Mouse (Mus musculus) megakaryocyte, embryonic 14.5 days (primary cell): Measurements from ENCODE around the gene Pum1. TPM values are rescaled to one million over a fixed set of nuclear protein-coding genes. Genes with fewer than 3 reads are reported as not detected.

Experiments
- H3K27me3 ChIP-seq: replicated peaks from 2 replicates; pipeline ENCODE3; 2012; ENCODE audit warnings: inconsistent platforms
- H3K36me3 ChIP-seq: replicated peaks from 2 replicates; pipeline ENCODE3; 2012; ENCODE audit warnings: low read length, inconsistent platforms, mixed read lengths
- H3K4me1 ChIP-seq: 2 replicates; pipeline ENCODE4 v1.6.1; 2012; ENCODE audit warnings: inconsistent platforms
- H3K4me3 ChIP-seq: replicated peaks from 2 replicates; pipeline ENCODE3; 2012; ENCODE audit warnings: moderate library complexity, mild to moderate bottlenecking, inconsistent platforms
- H3K9me3 ChIP-seq: 2 replicates; pipeline ENCODE4 v1.6.1; 2012; ENCODE audit warnings: inconsistent platforms
- FLI1 ChIP-seq: IDR thresholded peaks from 2 replicates; pipeline ENCODE4 v1.6.1; 2012; ENCODE audit warnings: low read length, inconsistent platforms, mixed read lengths
- GATA1 ChIP-seq: IDR thresholded peaks from 3 replicates; pipeline ENCODE4 v1.6.1; 2012; ENCODE audit warnings: mixed read lengths, low read length, inconsistent platforms, borderline replicate concordance
- polyA plus RNA-seq: library from polyadenylated mRNA; stranded (reverse); fragments of >175 nt; gene quantifications from 2 replicates; pipeline ENCODE4 v1.2.3, GENCODE M21; 2012; ENCODE audit warnings: low replicate concordance; ENCODE audit not compliant: insufficient read depth

Pum1 gene
- polyA plus RNA-seq, 1 experiment = 7.0 TPM

- H3K4me1 ChIP-seq = peaks cover 15% of the 10 kb centered on the region
- H3K4me3 ChIP-seq = no peak overlapping the region
- TF ChIP-seq GATA1 (no peak), FLI1 (no peak)
- H3K36me3 ChIP-seq = peaks cover 97% of the 10 kb centered on the region
- H3K9me3 ChIP-seq = no peaks in the 10 kb centered on the region
- no peaks in the 10 kb centered on the region for H3K27me3 ChIP-seq
Observed at GRCm38 (mm10) chr4:130754776-130755175, 91.7 kb downstream of the Pum1 start.

DNA sequence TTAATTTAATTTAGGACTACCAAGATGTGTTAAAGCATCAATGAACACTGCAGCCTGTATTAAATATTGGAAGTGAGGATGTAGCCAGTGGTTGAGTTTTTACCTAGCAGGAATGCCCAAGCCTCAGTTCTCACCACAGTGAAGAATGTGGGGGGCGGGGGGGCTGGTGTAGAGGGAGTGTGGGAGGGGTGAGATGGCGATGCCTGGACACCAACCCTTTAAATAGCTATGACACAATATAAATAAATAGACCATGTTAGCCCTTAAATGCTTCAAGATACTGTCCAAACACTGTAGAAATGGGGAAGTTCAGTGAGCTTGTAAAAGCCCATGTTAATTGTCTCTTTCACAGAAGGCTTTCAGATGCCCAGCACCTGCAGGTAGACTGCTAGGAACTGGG, 96.8 kb downstream of the Pum1 start:
- TF ChIP-seq FLI1 (no peak), GATA1 (no peak)
- H3K36me3 ChIP-seq = peaks cover 98% of the 10 kb centered on the region
- no peaks in the 10 kb centered on the region for H3K9me3 ChIP-seq
- H3K27me3 ChIP-seq = no peaks in the 10 kb centered on the region
- no peak overlapping the region for H3K4me3 ChIP-seq
- peaks cover 9% of the 10 kb centered on the region; the same call in 1 of the 2 replicates for H3K4me1 ChIP-seq

GRCm38 (mm10) chr4:130761809-130762208, 98.7 kb downstream of the Pum1 start:
- H3K9me3 ChIP-seq = no peaks in the 10 kb centered on the region
- H3K4me1 ChIP-seq = peaks cover 14% of the 10 kb centered on the region
- peaks cover 98% of the 10 kb centered on the region for H3K36me3 ChIP-seq
- no peak overlapping the region for H3K4me3 ChIP-seq
- no peak for TF ChIP-seq GATA1
- no peak for TF ChIP-seq FLI1
- H3K27me3 ChIP-seq = no peaks in the 10 kb centered on the region

GRCm38 (mm10) chr4:130765399-130766160, 102.5 kb downstream of the Pum1 start:
- peaks cover 97% of the 10 kb centered on the region for H3K36me3 ChIP-seq
- H3K4me3 ChIP-seq = no peak overlapping the region
- H3K27me3 ChIP-seq = no peaks in the 10 kb centered on the region
- peaks cover 9% of the 10 kb centered on the region for H3K4me1 ChIP-seq
- TF ChIP-seq GATA1 (no peak), FLI1 (no peak)
- H3K9me3 ChIP-seq = no peaks in the 10 kb centered on the region

DNA sequence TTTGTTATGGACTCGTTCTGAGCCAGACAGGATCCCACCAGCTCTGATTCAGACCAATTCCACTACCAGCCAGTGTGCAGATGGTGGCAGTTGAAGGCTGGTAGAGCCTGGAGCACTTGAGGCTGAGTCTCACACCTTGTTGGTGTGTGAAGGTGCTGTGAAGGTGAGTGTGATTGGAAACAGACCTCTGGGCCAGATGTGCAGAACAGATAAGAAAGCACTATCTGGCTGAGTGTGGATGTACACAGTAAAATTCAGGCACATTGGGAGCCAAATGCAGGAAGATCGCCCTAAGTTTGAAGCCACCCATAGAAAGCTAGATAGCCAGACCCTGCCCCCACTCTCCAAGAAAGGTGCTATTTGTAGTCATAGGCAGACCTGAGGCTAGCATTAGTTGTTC, 103.3 kb downstream of the Pum1 start:
- H3K36me3 ChIP-seq = peaks cover 97% of the 10 kb centered on the region
- TF ChIP-seq FLI1 (no peak), GATA1 (no peak)
- no peak overlapping the region for H3K4me3 ChIP-seq
- no peaks in the 10 kb centered on the region for H3K27me3 ChIP-seq
- H3K4me1 ChIP-seq = peaks cover 9% of the 10 kb centered on the region
- H3K9me3 ChIP-seq = no peaks in the 10 kb centered on the region

GRCm38 (mm10) chr4:130766926-130767325, 103.8 kb downstream of the Pum1 start:
- no peak overlapping the region for H3K4me3 ChIP-seq
- TF ChIP-seq GATA1 (no peak), FLI1 (no peak)
- H3K4me1 ChIP-seq = peaks cover 9% of the 10 kb centered on the region
- no peaks in the 10 kb centered on the region for H3K9me3 ChIP-seq
- no peaks in the 10 kb centered on the region for H3K27me3 ChIP-seq
- H3K36me3 ChIP-seq = peaks cover 97% of the 10 kb centered on the region

GRCm38 (mm10) chr4:130773899-130774298, 110.8 kb downstream of the Pum1 start:
- TF ChIP-seq GATA1 = no peak
- no peak for TF ChIP-seq FLI1
- H3K36me3 ChIP-seq = peaks cover 99% of the 10 kb centered on the region

GRCm38 (mm10) chr4:130774822-130775221, 111.7 kb downstream of the Pum1 start:
- H3K4me1 ChIP-seq = peaks cover 31% of the 10 kb centered on the region
- TF ChIP-seq GATA1 = no peak
- TF ChIP-seq FLI1 = no peak
- no peaks in the 10 kb centered on the region for H3K9me3 ChIP-seq
- H3K27me3 ChIP-seq = no peaks in the 10 kb centered on the region
- no peak overlapping the region for H3K4me3 ChIP-seq
- peaks cover 99% of the 10 kb centered on the region for H3K36me3 ChIP-seq

More at GRCm38 (mm10) chr4:130773899-130774298, 110.8 kb downstream of the Pum1 start:
- Histone ChIP-seq H3K27me3 (no peaks in the 10 kb centered on the region), H3K4me1 (peaks cover 31% of the 10 kb centered on the region), H3K9me3 (no peaks in the 10 kb centered on the region), H3K4me3 (no peak overlapping the region)

- Histone ChIP-seq H3K4me1 (peaks cover 31% of the 10 kb centered on the region), H3K36me3 (peaks cover 98% of the 10 kb centered on the region), H3K27me3 (no peaks in the 10 kb centered on the region), H3K4me3 (no peak overlapping the region), H3K9me3 (no peaks in the 10 kb centered on the region)
- TF ChIP-seq GATA1 = no peak
- TF ChIP-seq FLI1 = no peak
Observed at GRCm38 (mm10) chr4:130777647-130778046, 114.5 kb downstream of the Pum1 start.

GRCm38 (mm10) chr4:130779037-130779436, 115.9 kb downstream of the Pum1 start:
- no peaks in the 10 kb centered on the region for H3K9me3 ChIP-seq
- peaks cover 90% of the 10 kb centered on the region for H3K36me3 ChIP-seq
- H3K4me3 ChIP-seq = no peak overlapping the region
- TF ChIP-seq GATA1 (no peak), FLI1 (no peak)
- H3K27me3 ChIP-seq = no peaks in the 10 kb centered on the region
- peaks cover 26% of the 10 kb centered on the region for H3K4me1 ChIP-seq
